Mouse (Mus musculus): ENCODE results near the gene Vsig1.

Vsig1 gene

GRCm38 (mm10) chrX:140907360-140907759, at the start of gene Vsig1:
TSS of gene Vsig1 (plus strand) at chrX:140907608.
- DNase-seq (ENCODE audit: low spot score) = no peak

DNA sequence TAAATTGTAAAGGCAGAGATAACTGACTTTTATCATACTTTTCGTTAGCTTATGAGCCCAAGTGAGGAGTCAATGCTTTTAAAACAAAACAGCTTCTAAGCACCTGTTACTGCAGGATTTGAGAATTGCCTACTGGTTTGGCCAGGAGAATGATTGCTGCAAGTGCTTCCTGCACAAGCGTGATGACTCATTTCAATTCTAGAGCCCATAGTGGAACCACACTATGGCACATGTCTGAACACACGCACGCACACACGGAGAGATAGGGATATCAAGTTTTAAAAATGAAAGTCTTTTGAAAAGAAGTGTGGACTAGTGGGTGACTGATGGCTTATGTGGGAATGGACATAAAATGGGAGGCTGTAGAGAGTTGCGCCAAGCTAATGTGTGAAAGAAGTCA, 44.6 kb upstream of the Vsig1 start:
- DNase-seq (ENCODE audit: low spot score) = no peak

GRCm38 (mm10) chrX:140863431-140863830, 44.0 kb upstream of the Vsig1 start:
- no peak for DNase-seq (ENCODE audit: low spot score)

DNA sequence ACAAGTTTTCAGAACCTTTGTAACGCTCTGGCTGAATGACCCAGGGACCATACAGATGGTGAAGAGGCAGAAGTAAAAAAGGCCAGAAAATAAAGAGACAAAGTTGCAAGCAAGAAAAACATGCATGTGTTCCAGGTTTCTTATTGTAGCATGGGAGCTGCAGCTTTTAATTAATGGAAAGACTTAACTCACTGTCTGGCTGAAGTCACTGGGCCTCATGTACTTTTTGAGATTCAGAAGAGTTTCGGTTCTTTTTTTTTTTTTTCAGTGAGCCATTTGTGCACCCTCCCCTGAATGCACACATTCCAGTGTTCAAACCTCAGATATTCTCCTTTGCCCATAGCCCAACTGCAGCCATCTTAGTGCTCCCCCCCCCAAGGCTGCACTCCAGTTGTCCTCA, 20.2 kb upstream of the Vsig1 start:
- DNase-seq (ENCODE audit: low spot score) = no peak

DNA sequence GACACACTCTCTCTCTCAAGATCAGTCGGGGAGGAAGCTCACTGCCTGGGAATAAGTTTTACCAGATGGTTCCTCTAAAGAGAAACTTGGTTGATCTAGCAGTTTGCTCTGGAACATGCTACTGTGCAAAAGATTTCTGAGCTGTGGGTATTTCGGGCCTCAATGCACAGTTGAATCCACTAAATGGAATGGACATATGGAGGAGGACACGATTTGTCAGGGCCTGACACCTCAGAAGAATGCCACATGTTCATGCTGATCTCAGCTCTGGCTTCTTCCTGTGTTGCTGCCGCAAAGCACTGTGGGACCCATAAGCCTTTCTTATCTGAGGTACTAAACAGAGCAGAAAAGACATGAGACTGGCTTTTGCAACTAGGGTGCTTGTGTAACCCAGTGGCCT, 15.6 kb upstream of the Vsig1 start:
- no peak for DNase-seq (ENCODE audit: low spot score)

- no peak for DNase-seq (ENCODE audit: low spot score)
Measured at GRCm38 (mm10) chrX:140903487-140903886, 3.9 kb upstream of the Vsig1 start.

GRCm38 (mm10) chrX:140921321-140921720, 13.9 kb downstream of the Vsig1 start:
- no peak for DNase-seq (ENCODE audit: low spot score)

DNA sequence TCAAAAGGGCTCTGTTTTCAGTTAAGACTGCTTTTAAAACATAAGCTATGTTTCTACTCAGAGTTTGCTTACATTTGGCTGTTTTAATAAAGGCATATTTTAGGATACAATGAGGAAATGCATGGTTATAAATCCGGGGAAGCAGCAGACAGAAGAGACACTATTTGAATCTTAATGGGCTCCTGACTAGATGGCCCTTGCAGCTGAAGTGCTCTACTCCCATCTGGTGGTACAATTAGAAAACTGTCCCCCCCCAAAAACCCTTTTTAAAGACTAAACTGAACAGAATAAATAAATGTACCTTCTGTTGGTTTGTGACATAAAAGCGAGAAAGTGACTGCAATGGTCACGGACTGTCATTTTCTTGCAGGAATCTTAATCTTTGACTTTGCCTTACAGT, 24.7 kb downstream of the Vsig1 start:
- DNase-seq (ENCODE audit: low spot score) = no peak

- no peak for DNase-seq (ENCODE audit: low spot score)
Measured at GRCm38 (mm10) chrX:140933263-140933662, 25.9 kb downstream of the Vsig1 start.

DNA sequence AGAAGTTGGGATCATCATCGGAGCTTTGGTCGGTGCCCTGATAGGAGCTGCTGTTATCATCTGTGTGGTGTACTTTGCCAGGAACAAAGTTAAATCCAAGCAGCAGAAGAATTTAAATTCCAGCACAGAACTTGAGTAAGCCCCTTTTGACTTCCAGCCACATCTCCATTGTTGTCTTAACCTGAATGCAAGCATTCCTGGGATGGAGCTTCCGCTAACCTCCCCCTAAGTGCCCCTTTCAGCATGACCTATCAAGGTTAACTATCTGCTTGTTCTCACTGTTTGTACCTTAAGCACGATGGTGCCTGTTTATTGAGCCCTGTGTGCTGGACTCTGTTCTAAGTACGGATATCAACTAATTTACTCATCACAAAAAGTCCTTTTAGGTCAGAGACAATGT, 28.9 kb downstream of the Vsig1 start:
- DNase-seq (ENCODE audit: low spot score) = no peak

- DNase-seq (ENCODE audit: low spot score) = no peak
Measured at GRCm38 (mm10) chrX:140953618-140954017, 46.2 kb downstream of the Vsig1 start.

DNA sequence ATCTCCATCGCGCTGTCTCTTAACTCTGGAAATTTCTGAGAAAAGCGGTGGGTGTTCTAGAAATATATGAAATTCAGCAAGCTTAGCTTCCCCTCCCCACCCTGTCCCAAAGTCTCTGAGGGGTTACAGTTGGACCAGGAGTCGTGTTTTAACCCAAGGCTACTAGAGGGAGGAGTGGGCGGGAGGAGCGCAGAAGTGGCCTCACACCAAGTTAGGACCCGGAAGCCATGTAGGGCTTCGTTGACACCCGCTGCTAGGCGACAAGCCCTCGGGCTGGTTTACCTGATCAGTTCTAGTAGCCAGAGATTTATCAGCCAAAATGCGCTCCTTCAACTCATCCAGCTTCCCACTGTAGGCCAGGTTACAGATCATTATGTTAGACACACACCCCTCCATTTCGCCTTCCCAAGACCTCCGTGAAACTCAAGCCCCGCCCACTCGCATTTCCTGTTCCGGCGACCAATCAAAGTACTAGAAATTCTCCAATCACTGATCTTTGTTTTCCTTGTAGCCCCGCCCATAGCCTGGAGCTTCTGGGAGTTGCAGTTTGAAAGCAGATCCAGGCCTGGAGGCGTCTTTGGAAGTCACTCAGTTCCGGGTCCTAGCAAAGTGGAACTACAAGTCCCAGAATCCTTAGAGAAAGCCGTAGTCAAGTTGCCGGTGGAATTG, 49.0 kb downstream of the Vsig1 start, which contains the start of the genes Psmd10 and Atg4a:
TSS of gene Psmd10 (minus strand) at position 457 of the 669 bp plus-strand sequence.
TSS of gene Atg4a (plus strand) at position 636 of the 669 bp plus-strand sequence.
- peak; percentile 95 for DNase-seq (ENCODE audit: low spot score)

DNA sequence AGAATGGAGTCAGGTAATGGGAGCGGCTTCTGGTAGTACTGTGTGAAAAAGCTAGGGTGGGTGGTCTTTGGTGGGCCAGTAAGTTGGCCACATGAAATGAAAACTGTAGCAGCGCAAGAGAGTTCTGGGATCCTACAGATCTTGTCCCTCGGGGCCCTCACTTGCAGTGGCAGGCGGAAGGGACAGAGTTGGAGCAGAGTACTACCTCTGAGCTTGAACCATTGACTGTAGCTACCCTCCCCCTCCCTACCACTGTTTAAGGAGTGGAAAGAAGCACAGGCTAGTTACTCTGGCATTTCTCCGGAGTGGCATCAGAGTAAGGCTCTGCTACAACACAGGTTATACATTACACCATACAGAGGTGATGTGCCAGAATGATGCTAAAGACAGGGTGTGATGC, 49.6 kb downstream of the Vsig1 start:
- DNase-seq (ENCODE audit: low spot score) = no peak

DNA sequence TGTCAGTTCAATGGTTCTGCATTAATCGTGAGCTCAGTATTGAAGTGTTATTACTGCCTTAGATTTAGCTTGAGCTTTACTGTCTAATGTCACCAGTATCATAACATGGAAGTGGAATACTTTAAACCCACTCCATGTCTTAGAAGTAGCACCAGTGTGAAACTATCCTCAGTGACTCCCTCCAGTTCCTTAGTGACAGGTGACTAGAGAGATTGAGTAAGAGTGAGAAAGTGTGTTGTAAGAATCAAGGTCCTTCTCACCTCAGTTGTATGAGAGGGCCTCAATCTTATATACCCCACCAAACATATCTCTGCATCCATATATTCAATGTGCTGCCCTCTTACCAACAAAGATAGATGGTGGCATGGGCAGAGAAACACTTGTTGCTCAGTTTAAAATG, 71.5 kb downstream of the Vsig1 start:
- DNase-seq (ENCODE audit: low spot score) = no peak

DNA sequence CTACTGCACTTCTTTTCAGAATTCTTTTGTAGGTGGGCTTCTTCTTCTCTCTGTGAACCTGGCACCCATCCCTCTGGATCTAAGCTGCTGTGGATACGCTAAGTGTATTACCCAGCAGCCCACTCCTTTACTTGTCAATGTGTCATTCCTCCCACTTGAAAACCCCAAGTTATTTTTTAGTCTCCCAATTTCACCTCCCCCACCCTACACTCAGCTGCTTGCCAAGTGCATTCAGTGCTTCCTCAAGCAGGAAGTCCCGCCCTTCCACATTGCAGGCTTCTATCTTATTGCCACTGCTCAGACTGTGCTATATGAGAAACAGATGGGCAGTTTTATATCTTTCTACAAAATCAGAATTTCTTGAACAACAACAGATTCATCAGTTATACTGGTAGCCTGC, 72.1 kb downstream of the Vsig1 start:
- DNase-seq (ENCODE audit: low spot score) = peak; percentile 9

- DNase-seq (ENCODE audit: low spot score) = no peak
Measured at GRCm38 (mm10) chrX:140980163-140980562, 72.8 kb downstream of the Vsig1 start.

DNA sequence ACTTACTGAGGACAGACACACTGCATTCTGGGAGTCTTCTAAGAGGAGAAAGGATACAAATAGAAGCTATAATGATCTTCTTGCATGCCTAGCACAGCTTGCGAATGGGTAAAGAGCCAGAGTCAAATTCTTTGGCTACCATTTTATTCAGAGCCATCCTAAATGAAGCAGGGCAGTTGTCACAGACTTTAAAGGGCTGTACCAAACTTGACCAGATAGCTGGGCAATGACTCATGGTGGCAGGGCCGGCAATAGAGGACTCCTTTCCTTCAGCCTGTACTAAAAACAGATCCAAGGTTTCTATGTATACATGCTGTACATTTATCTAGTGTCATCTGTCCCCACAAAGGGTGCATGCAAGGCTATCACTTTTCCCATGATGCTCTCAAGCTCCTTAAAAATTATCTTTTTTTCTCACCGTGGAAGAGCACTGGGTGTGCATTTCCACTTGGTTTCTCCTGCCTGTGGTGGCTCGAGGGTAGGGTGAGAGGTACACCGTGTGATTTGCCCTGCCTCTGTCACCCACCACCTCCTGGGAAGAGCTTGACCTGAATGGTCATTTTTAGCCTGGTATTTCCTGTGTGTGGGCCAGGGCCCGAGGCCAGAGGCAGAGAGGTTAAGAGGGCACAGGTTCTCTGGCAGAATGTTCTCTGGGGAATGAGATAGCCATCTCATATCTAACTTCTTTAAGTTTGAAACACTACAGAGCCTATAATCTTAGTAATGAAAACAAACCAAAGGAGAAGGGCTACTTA, 76.0 kb downstream of the Vsig1 start:
- no peak for DNase-seq (ENCODE audit: low spot score)

DNA sequence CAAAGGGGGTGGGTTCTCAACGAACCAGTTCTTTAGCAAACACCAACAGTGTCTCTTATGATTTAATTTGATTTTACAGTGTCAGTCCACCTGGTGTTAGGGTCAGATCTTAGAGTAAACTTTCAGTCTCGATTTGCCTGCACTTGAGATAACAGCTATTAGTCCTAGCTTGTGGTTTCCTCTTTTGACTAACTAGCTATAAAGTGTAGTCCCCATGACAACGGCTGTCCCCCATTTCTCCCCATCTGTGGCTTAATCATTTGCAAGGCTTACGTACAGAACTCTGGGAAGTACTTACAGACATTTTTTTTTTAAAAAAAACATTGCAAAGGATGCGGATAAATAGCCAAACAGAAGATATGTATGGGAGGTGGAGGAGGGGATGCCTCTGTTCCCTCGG, 77.4 kb downstream of the Vsig1 start:
- no peak for DNase-seq (ENCODE audit: low spot score)

DNA sequence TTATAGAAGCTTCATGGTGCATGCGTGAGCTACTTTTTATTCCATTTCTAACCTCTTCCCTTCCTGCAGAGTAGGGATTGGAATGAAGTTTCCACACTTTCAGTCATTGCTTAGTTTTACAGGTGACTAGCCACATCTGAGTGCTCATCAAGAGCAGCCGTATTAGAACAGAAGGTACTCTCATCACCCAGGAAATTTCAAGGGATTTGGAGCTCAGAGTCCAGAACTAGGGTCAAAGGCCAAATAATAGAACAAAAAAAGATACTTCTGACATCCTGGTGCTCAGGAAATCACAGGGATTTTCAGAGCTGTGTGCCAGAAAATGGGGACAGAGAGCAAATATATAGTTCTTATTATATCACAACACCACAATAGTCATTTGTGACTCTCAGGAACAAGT, 77.8 kb downstream of the Vsig1 start:
- no peak for DNase-seq (ENCODE audit: low spot score)

Measured in layer of hippocampus, adult 11-12 months (tissue).